Mouse (Mus musculus) thymus, postnatal 4 days (tissue): ENCODE results near the gene Mamdc2.

Source experiments
- DNase-seq: peaks from one replicate; pipeline ENCODE4 v3.0.0; 2021

The Mamdc2 gene

GRCm38 (mm10) chr19:23273355-23274053, 174.7 kb downstream of the Mamdc2 start, which contains the start of gene Smc5:
Gene Smc5, minus strand, starts transcription at chr19:23273897.
- DNase-seq: peak; percentile 98

GRCm38 (mm10) chr19:23256771-23257170, 191.5 kb downstream of the Mamdc2 start:
- DNase-seq: no peak
